Mouse (Mus musculus) MEL (cell line): ENCODE results near the gene Hk3. TPM values are rescaled to one million over a fixed set of nuclear protein-coding genes. Genes with fewer than 3 reads are reported as not detected.

Experiments
- DNase-seq: peaks from one replicate; pipeline ENCODE4 v3.0.0; 2011; ENCODE audit warnings: low read depth, low spot score
- H3K27ac ChIP-seq: 2 replicates; pipeline ENCODE4 v1.5.1; 2012; ENCODE audit warnings: low read depth, mild to moderate bottlenecking, control low read depth, low read length, moderate library complexity; ENCODE audit not compliant: control insufficient read depth
- H3K27me3 ChIP-seq, 2 experiments: fragments of 150-350 bp in 1 of 2; sonication (generic) in 1 of 2; 2 replicates each; pipeline ENCODE4 v1.6.1; 2012; ENCODE audit warnings: low read length in 2 of 2, mild to moderate bottlenecking in 2 of 2, improper control_type of control experiment in 1 of 2, moderate library complexity in 1 of 2; ENCODE audit not compliant: insufficient read depth in 2 of 2, control insufficient read depth in 1 of 2
- H3K36me3 ChIP-seq, 2 experiments: 2 replicates each; pipeline ENCODE4 v1.6.1; 2012 to 2014; ENCODE audit warnings: low read length in 2 of 2, improper control_type of control experiment in 1 of 2, inconsistent platforms in 1 of 2, mild to moderate bottlenecking in 1 of 2; ENCODE audit not compliant: insufficient read depth in 2 of 2, control insufficient read depth in 1 of 2
- H3K4me1 ChIP-seq, 2 experiments: fragments of 150-350 bp in 1 of 2; sonication (generic) in 1 of 2; 2 replicates each; pipeline ENCODE4 v1.6.1; 2012; ENCODE audit warnings: low read length in 2 of 2, improper control_type of control experiment in 1 of 2, mild to moderate bottlenecking in 1 of 2; ENCODE audit not compliant: insufficient read depth in 2 of 2, control insufficient read depth in 1 of 2
- H3K4me3 ChIP-seq, 2 experiments: fragments of 150-350 bp in 1 of 2; sonication (generic) in 1 of 2; 2 replicates each; pipeline ENCODE4 v1.5.1; 2012; ENCODE audit warnings: low read depth in 2 of 2, low read length in 2 of 2, mild to moderate bottlenecking in 2 of 2, moderate library complexity in 2 of 2, control low read depth in 1 of 2, improper control_type of control experiment in 1 of 2; ENCODE audit not compliant: control insufficient read depth in 1 of 2, insufficient read depth in 1 of 2
- H3K79me2 ChIP-seq: 2 replicates; pipeline ENCODE4 v1.6.1; 2012; ENCODE audit warnings: mild to moderate bottlenecking, low read length, moderate library complexity; ENCODE audit not compliant: control insufficient read depth, poor library complexity, insufficient read depth
- H3K9ac ChIP-seq: 2 replicates; pipeline ENCODE4 v1.6.1; 2012; ENCODE audit warnings: low read depth, mild to moderate bottlenecking, control low read depth, low read length, moderate library complexity; ENCODE audit not compliant: control insufficient read depth, poor library complexity, severe bottlenecking
- H3K9me3 ChIP-seq: fragments of 150-350 bp; sonication (generic); replicated peaks from 2 replicates; pipeline ENCODE4 v1.6.1; 2012; ENCODE audit warnings: mild to moderate bottlenecking, low read length, improper control_type of control experiment, moderate library complexity; ENCODE audit not compliant: insufficient read depth
- CHD1 ChIP-seq: IDR thresholded peaks from 2 replicates; pipeline ENCODE4 v1.6.1; 2012; ENCODE audit warnings: low read depth, mild to moderate bottlenecking, inconsistent platforms, low read length, improper control_type of control experiment
- CTCF ChIP-seq, 3 experiments: IDR thresholded peaks in 2 of 3; conservative IDR thresholded peaks in 1 of 3; 2 replicates each; pipeline ENCODE4 v1.5.1; 2011 to 2012; ENCODE audit warnings: low read length in 3 of 3, low read depth in 2 of 3, mild to moderate bottlenecking in 2 of 3, improper control_type of control experiment in 1 of 3, inconsistent platforms in 1 of 3, mixed read lengths in 1 of 3, moderate library complexity in 1 of 3; ENCODE audit not compliant: control insufficient read depth in 1 of 3, insufficient read depth in 1 of 3, poor library complexity in 1 of 3, severe bottlenecking in 1 of 3
- E2F4 ChIP-seq: IDR thresholded peaks from 2 replicates; pipeline ENCODE4 v1.6.1; 2011; ENCODE audit warnings: low read depth, low read length, improper control_type of control experiment, borderline replicate concordance
- ELF1 ChIP-seq: IDR thresholded peaks from 2 replicates; pipeline ENCODE4 v1.6.1; 2014; ENCODE audit warnings: low read depth, mild to moderate bottlenecking, inconsistent platforms, low read length, improper control_type of control experiment, moderate library complexity
- ETS1 ChIP-seq: IDR thresholded peaks from 2 replicates; pipeline ENCODE4 v1.6.1; 2012; ENCODE audit warnings: low read depth, mild to moderate bottlenecking, inconsistent platforms, low read length, improper control_type of control experiment, moderate library complexity
- GABPA ChIP-seq: IDR thresholded peaks from 2 replicates; pipeline ENCODE4 v1.6.1; 2012; ENCODE audit warnings: low read depth, mild to moderate bottlenecking, inconsistent platforms, low read length, improper control_type of control experiment, moderate library complexity
- GATA1 ChIP-seq: IDR thresholded peaks from 2 replicates; pipeline ENCODE4 v1.6.1; 2011; ENCODE audit warnings: low read depth, low read length, improper control_type of control experiment
- HCFC1 ChIP-seq: IDR thresholded peaks from 2 replicates; pipeline ENCODE4 v1.6.1; 2012; ENCODE audit warnings: low read depth, mild to moderate bottlenecking, inconsistent platforms, low read length, improper control_type of control experiment, moderate library complexity
- KAT2A ChIP-seq: conservative IDR thresholded peaks from 2 replicates; pipeline ENCODE4 v1.6.1; 2012; ENCODE audit warnings: low read depth, low read length, improper control_type of control experiment, inconsistent platforms
- MEF2A ChIP-seq: IDR thresholded peaks from 2 replicates; pipeline ENCODE4 v1.6.1; 2014; ENCODE audit warnings: low read depth, mild to moderate bottlenecking, inconsistent platforms, low read length, improper control_type of control experiment; ENCODE audit not compliant: poor library complexity, insufficient replicate concordance, severe bottlenecking; ENCODE audit errors: extremely low read depth
- MXI1 ChIP-seq: IDR thresholded peaks from 2 replicates; pipeline ENCODE4 v1.6.1; 2011; ENCODE audit warnings: mild to moderate bottlenecking, low read depth, low read length, improper control_type of control experiment
- MYB ChIP-seq: IDR thresholded peaks from 2 replicates; pipeline ENCODE4 v1.6.1; 2011; ENCODE audit warnings: mild to moderate bottlenecking, low read depth, low read length, improper control_type of control experiment
- MYC ChIP-seq: IDR thresholded peaks from 2 replicates; pipeline ENCODE4 v1.6.1; 2011; ENCODE audit warnings: low read depth, mild to moderate bottlenecking, low read length, improper control_type of control experiment, moderate library complexity
- NRF1 ChIP-seq: IDR thresholded peaks from 2 replicates; pipeline ENCODE4 v1.6.1; 2014; ENCODE audit warnings: low read depth, mild to moderate bottlenecking, inconsistent platforms, low read length, improper control_type of control experiment, moderate library complexity; ENCODE audit not compliant: poor library complexity, insufficient read depth, severe bottlenecking
- POLR2A ChIP-seq, 2 experiments: IDR thresholded peaks; 2 replicates each; pipeline ENCODE4 v1.6.1; 2011 to 2012; ENCODE audit warnings: low read length in 2 of 2, mild to moderate bottlenecking in 2 of 2, control low read depth in 1 of 2, improper control_type of control experiment in 1 of 2, low read depth in 1 of 2, moderate library complexity in 1 of 2; ENCODE audit not compliant: control insufficient read depth in 1 of 2, insufficient read depth in 1 of 2, poor library complexity in 1 of 2
- RAD21 ChIP-seq: IDR thresholded peaks from 2 replicates; pipeline ENCODE4 v1.6.1; 2011; ENCODE audit warnings: mild to moderate bottlenecking, low read depth, low read length, improper control_type of control experiment
- RCOR1 ChIP-seq: IDR thresholded peaks from 2 replicates; pipeline ENCODE4 v1.6.1; 2012; ENCODE audit warnings: low read depth, mild to moderate bottlenecking, inconsistent platforms, low read length, improper control_type of control experiment
- SMC3 ChIP-seq: IDR thresholded peaks from 2 replicates; pipeline ENCODE4 v1.6.1; 2011; ENCODE audit warnings: low read depth, low read length, improper control_type of control experiment
- TAL1 ChIP-seq: IDR thresholded peaks from 2 replicates; pipeline ENCODE4 v1.6.1; 2012; ENCODE audit warnings: mild to moderate bottlenecking, inconsistent platforms, low read length, moderate library complexity, mixed read lengths
- TCF12 ChIP-seq: IDR thresholded peaks from 2 replicates; pipeline ENCODE4 v1.6.1; 2014; ENCODE audit warnings: low read depth, mild to moderate bottlenecking, inconsistent platforms, low read length, improper control_type of control experiment, moderate library complexity
- USF1 ChIP-seq: IDR thresholded peaks from 2 replicates; pipeline ENCODE4 v1.6.1; 2014; ENCODE audit warnings: low read depth, mild to moderate bottlenecking, inconsistent platforms, low read length, improper control_type of control experiment, moderate library complexity
- ZKSCAN1 ChIP-seq: IDR thresholded peaks from 2 replicates; pipeline ENCODE4 v1.6.1; 2012; ENCODE audit warnings: low read depth, mild to moderate bottlenecking, inconsistent platforms, low read length, improper control_type of control experiment, moderate library complexity
- ZMIZ1 ChIP-seq: IDR thresholded peaks from 2 replicates; pipeline ENCODE4 v1.6.1; 2012; ENCODE audit warnings: low read depth, mild to moderate bottlenecking, inconsistent platforms, low read length, improper control_type of control experiment, moderate library complexity
- ZNF384 ChIP-seq: IDR thresholded peaks from 2 replicates; pipeline ENCODE4 v1.6.1; 2012; ENCODE audit warnings: low read depth, mild to moderate bottlenecking, inconsistent platforms, low read length, improper control_type of control experiment
- polyA plus RNA-seq, 2 experiments: library from polyadenylated mRNA; stranded (reverse) in 1 of 2; unstranded in 1 of 2; fragments of >175 nt in 1 of 2; fragments of >200 nt in 1 of 2; gene quantifications; 2 replicates each; pipeline versions ENCODE4 v1.2.1 to v1.2.4; 2012; ENCODE audit warnings: low replicate concordance in 2 of 2, low read depth in 1 of 2; ENCODE audit not compliant: insufficient read length in 2 of 2, insufficient read depth in 1 of 2, missing spikeins in 1 of 2
- total RNA-seq: library from RNA; depleted of rRNA; stranded (reverse); fragments of 300-350 nt; gene quantifications from 2 replicates; pipeline ENCODE4 v1.2.3, GENCODE M21; 2012

The Hk3 gene
- total and polyA plus RNA-seq, 3 experiments = not detected

DNA sequence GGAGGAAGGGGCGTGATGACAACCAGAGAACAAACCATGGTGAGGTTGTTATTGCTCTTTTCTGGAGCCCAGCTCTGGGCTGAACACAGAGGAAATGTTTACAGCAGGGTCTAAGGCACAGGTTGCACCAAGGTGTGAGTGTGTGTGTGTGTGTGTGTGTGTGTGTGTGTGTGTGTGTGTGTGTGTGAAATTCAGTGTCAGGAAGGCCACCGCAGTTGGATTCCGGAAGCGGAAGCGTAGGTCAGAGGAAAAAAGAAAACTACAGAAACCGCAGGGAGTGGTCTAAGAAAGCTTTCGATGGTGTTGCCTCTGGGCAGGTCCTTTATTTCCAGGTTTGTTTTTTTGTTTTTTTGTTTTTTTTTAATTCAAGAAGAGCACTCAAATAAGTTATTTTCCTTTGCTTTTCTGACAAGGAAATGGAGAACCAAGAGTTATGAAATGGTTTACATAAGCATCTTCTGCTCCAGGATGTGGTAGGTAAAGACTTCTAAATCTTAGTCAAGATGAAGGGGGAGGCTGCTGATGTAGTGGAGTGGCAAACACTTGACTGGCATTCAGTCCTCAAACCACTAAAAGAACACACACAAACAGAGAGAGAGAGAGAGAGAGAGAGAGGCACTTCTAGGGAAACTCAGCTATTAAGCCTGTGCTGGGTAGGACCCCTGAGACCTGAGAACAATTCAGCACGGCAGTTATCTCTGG, 3.1 kb downstream of the Hk3 start:
- Histone ChIP-seq H3K36me3 (no peaks in the 10 kb centered on the region), H3K9ac (no peak overlapping the region), H3K79me2 (no peaks in the 10 kb centered on the region), H3K9me3 (no peaks in the 10 kb centered on the region), H3K4me1 (no peaks in the 10 kb centered on the region), H3K27ac (no peak overlapping the region)
- no peak for DNase-seq
- TF ChIP-seq USF1 (no peak), RCOR1 (no peak), ZMIZ1 (no peak), ELF1 (no peak), MYC (no peak), MXI1 (no peak), CTCF (IDR thresholded peaks at IDR 0.05 in 2 of 3, conservative IDR thresholded peaks at IDR 0.05 in 1 of 3; ENCODE audit: control insufficient read depth in 1 of 3, insufficient read depth in 1 of 3, low read depth in 2 of 3, low read length in 3 of 3, poor library complexity in 1 of 3, severe bottlenecking in 1 of 3) (no peak), ETS1 (no peak), GATA1 (no peak), TCF12 (no peak), MEF2A (no peak), TAL1 (no peak), MYB (no peak), HCFC1 (no peak), NRF1 (no peak), ZNF384 (no peak), GABPA (no peak)
- TF ChIP-seq, all 39 proteins: peak for 0
- Histone ChIP-seq H3K4me3 (no peak overlapping the region), H3K27me3 (no peaks in the 10 kb centered on the region)

DNA sequence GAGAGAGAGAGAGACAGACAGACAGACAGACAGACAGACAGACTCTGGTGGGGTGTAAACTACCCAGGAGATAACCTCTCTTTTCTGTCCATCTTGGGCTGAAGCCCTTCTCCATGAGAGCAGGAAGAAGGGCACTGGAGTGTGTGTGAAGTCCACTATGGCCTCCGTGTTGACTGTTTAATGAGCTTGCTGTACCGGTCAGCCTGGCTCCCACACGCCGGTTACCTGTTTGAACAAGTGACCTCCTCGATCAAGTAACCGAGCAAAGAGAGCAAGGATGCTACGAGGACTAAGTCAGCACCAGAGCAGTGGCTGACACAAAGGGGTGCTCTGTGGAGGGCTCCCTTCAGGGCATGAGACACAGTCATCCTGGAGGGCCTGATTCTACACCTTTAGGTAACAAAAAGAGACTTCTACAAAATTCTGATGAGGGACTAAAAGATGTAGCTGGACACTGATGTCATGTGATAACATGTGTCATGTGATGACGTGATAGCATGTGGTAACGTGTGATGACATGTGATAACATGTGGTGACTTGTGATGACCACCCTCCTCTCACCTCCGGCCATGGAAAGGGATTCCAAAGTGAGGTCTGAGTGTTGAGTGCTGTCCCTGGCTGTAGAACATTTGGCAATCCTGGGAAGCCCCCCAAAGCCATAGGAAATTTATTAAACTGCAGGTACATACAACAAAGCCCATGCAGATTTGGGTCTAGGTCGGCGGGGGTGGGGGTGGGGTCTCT, 3.9 kb downstream of the Hk3 start:
- Histone ChIP-seq H3K4me1 (no peaks in the 10 kb centered on the region), H3K27me3 (no peaks in the 10 kb centered on the region), H3K27ac (no peak overlapping the region), H3K9me3 (no peaks in the 10 kb centered on the region), H3K9ac (no peak overlapping the region), H3K79me2 (no peaks in the 10 kb centered on the region), H3K36me3 (no peaks in the 10 kb centered on the region), H3K4me3 (no peak overlapping the region)
- TF ChIP-seq CHD1 = no peak
- no peak for TF ChIP-seq ZNF384
- no peak for TF ChIP-seq POLR2A (IDR thresholded peaks at IDR 0.05; ENCODE audit: control insufficient read depth in 1 of 2, insufficient read depth in 1 of 2, low read depth in 1 of 2, low read length in 2 of 2, poor library complexity in 1 of 2)
- TF ChIP-seq MYB = no peak
- TF ChIP-seq GATA1 = no peak
- no peak for TF ChIP-seq SMC3
- TF ChIP-seq ETS1 = no peak
- TF ChIP-seq ZKSCAN1 = no peak
- no peak for TF ChIP-seq MXI1
- TF ChIP-seq RAD21 = no peak
- TF ChIP-seq E2F4 = no peak
- no peak for TF ChIP-seq KAT2A
- TF ChIP-seq MEF2A = no peak
- no peak for TF ChIP-seq TCF12
- no peak for DNase-seq
